Mouse (Mus musculus): Measurements from ENCODE around the gene Scn2a.

GRCm38 (mm10) chr2:65722219-65722800, 101.7 kb downstream of the Scn2a start:
- no peak for TF ChIP-seq CTCF (IDR thresholded peaks at IDR 0.05; ENCODE audit: control insufficient read depth, insufficient read depth, insufficient replicate concordance, low read depth, low read length)
- no peak for TF ChIP-seq POLR2A (IDR thresholded peaks at IDR 0.05; ENCODE audit: control insufficient read depth, low read depth, low read length)

Data from testis, adult 2 months (tissue).